Mouse (Mus musculus): ENCODE data around the gene Fam50b.

Fam50b gene

DNA sequence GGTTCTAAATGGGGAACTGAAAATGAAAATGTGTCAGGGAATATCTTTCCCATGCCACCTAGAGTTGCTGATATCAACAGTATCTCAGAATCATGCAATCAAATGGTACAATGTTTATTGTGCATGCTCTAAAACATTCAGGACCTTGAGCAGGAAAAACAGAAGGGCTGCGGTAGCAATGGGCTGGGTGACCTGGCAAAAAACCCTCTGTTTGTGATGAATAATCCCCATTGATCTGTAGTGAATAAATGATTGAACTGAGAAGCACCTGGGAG, 4.0 kb downstream of the Fam50b start:
- DNase-seq (ENCODE audit: low spot score): no peak

DNA sequence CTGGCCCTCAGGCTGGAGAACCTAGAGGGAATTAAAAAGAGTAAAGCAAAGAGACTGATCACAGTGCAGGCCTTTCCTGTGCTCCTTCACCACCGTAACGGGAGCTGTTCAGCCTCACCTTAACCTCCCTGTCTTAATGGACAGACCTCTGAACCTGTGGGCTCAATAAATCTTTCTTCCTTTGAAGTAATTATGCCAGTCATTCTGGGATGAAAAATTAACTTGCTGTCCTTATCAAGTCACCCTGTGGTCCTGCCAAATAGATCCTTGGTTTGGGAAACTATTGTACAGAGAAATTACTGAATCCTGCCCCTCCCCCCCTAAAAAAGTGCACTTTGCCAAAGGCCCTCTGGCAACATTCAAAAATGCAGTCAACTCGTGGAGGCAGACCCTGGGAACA, 4.4 kb downstream of the Fam50b start:
- no peak for DNase-seq (ENCODE audit: low spot score)

DNA sequence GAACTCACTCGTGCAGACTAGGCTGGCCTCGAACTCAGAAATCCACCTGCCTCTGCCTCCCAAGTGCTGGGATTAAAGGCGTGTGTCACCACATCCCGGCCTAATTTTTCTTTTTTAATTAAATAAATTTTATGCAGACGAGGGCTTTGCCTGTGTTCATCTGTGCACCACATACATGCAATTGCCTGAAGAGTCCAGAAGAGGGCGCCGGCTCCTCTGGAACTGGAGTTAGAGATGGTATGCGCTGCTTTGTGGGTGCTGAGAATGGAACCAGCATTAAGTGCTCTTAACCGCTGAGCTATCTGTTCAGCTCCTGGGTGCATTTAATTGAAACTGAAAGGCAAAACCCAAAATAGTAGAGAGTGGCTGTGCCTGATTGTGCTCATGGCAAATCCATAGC, 6.6 kb downstream of the Fam50b start:
- no peak for DNase-seq (ENCODE audit: low spot score)

DNA sequence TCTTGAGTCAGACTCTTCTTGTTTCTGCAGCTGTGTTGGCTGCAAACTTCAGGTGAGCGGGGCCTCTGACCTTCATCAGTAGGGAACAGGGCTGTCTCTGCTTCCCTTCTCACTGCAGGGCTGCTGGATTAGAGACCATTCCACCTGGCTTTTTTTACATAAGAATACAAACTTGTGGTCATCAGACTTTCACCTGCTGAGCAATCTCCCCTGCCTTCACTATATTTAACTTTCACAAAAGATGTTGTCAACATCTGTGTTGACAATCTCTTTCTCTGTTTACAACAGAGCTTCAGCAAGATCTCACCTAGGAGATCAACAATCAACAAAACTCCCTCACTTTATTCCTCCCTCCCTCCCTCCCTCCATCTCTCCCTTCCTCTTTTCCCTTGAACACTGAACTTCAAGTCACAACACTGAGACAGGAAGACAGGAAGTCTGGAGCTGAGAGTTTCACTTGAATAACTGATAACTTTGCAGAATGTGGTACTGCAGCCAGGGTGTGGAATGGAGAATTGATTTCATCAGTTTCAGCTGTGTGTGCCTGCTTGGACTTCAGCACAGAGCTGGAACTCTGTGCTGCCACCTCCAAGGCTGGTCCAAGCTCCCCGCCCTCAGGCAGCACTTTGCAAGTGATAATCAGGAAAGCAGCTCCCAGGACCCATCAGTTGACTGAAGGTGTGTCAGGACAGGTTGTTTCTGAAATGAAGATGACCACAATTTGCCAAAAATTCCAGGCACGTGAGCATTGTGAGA, 7.3 kb downstream of the Fam50b start:
- DNase-seq (ENCODE audit: low spot score): no peak

DNA sequence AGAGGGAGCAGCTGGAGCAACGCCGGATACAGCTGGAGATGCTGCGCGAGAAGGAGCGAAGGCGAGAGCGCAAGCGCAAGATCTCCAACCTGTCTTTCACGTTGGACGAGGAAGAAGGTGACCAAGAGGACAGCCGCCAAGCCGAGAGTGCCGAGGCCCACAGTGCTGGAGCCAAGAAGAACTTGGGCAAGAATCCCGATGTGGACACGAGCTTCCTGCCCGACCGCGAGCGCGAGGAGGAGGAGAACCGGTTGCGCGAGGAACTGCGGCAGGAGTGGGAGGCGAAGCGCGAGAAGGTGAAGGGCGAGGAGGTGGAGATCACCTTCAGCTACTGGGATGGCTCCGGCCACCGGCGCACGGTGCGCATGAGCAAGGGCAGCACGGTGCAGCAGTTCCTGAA, 12.2 kb downstream of the Fam50b start:
- no peak for DNase-seq (ENCODE audit: low spot score)

DNA sequence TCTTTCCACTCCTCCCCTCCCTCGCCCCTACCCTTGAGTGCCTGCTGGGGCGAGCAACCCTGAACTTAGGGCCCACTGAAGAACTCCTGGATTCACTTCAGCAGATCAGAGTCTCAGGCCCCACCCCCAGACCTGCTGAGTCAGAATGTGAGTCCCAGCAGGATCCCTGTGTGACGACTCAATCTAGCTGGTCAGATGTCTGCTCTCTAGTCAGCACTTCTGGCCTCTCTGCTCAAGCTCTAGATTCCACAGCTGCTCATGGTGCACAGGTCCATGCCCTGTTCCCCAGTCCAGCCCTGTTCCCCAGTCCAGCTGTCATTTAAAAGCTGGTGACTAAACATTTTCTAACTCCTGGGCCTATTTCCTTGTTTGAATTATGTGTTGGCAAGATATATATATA, 13.9 kb downstream of the Fam50b start:
- no peak for DNase-seq (ENCODE audit: low spot score)

DNA sequence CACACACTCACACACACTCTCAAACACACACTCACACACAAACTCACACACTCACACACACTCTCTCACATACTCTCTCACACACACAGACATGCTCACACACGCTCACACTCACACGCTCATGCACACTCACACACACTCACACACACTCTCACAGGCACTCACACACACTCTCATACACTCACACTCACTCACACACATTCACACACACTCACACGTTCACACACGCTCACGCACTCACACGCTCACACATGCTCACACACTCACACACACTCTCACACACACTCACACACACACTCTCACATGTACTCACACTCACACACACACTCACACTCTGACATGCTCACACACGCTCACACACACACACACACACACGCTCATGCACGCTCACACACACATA, 24.6 kb downstream of the Fam50b start:
- no peak for DNase-seq (ENCODE audit: low spot score)

DNA sequence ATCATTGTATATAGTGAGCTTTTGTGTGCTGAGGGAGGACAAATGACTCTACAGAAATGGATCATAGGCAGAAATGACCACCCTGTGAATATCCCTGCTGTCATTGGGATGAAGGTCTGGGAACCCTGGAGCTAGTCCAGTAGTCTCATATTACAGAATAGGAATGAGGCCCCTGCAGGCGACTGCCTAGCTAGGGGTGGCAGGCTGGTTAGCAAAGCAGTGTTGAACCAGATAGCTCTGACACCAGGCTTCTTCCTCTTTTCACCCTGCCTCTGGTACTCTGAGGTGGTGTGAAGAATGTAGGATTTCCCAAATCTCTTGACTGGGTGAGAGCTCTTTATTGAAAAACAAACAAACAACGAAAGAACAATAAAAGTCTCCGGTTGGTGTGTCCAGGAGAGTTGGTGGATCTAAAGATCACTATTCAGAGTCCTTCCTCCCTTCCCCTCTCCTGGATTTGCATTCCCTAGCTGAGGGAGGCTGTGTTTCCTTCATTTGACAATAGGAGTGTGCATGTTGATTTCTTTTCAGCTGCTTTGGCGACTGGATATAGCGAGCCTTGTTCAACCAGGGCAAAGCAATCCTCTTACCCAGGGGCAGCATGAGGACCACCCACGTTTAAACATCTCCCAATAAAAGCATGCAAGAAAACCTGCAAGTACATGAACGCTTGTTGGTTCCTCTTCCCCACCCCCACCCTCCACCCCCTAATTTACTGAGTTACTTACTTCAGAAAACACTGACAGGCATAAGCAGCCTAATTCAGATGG, 26.1 kb downstream of the Fam50b start:
- no peak for DNase-seq (ENCODE audit: low spot score)

DNA sequence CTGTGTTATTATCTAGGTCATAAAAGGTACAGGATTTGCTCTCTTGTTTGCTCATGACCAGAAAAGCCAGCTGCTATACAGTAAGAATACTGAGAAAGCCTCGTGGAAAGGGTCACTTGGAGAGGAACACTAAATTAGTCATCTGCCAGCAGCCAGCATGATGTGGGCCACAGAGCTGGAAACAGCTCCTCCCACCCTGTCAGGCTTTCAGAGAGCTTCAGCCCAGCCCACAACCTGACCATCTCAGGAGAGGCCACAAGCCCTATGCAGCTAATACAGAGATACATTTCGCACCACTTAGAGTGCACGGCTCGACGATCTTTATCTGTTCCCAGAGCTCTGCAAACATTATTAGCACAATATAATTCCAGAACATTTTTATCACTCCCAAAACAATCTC, 27.5 kb downstream of the Fam50b start:
- no peak for DNase-seq (ENCODE audit: low spot score)

DNA sequence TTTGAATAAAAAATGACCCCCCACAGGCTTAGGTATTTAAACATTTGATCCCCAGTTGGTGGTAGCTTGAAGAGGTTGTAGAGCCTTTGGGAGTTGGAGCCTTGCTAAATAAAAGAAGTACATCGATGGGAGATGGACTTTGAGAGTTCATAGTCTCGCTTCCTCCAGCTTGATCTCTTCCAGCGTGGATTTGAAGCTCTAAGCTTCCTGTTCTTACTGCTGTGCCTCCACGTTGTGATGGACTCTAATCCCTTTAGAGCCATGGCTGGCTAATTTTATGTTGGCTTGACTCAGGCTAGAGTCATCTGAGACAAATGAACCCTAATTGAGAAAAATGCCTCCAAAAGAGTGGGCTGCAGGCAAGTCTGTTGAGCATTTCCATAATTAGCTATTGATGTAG, 28.2 kb downstream of the Fam50b start:
- DNase-seq (ENCODE audit: low spot score): no peak

DNA sequence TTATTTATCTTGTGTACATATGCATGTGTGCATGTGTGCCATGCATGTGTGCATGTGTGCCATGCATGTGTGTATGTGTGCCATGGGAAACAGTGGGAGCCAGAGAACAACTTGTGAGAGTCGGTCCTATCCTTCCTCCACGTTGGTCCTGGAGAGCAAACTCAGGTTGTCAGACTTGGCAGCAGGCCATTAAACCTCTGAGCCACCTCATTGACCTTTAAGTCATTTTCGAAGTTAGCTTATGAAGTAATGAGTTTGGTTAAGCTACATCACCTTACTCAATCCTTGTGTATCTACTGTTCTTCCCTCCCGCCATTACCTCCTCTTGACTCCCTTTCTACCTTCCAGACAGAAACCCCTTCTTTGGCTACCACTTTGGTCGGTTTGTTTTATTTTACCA, 30.6 kb downstream of the Fam50b start:
- no peak for DNase-seq (ENCODE audit: low spot score)

DNA sequence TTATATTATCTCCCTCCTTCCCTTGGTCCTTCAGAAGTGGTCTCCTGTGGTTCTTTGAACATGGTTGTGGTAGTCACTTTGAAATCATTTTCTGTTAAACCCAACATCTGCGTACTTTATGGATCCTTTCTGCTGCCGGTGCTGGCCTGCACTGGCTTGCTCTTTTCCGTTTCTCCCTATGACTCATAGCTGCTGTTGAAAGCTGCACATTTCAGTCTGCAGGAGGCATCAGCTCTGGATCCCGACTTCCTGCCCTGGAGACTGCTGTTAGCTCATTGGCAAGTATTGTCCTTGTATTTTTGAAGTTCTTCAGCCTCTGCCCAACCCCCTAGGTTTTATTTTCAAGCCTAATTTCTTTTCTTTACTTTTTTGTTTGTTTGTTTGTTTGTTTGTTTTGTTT, 31.9 kb downstream of the Fam50b start:
- DNase-seq (ENCODE audit: low spot score): no peak

DNA sequence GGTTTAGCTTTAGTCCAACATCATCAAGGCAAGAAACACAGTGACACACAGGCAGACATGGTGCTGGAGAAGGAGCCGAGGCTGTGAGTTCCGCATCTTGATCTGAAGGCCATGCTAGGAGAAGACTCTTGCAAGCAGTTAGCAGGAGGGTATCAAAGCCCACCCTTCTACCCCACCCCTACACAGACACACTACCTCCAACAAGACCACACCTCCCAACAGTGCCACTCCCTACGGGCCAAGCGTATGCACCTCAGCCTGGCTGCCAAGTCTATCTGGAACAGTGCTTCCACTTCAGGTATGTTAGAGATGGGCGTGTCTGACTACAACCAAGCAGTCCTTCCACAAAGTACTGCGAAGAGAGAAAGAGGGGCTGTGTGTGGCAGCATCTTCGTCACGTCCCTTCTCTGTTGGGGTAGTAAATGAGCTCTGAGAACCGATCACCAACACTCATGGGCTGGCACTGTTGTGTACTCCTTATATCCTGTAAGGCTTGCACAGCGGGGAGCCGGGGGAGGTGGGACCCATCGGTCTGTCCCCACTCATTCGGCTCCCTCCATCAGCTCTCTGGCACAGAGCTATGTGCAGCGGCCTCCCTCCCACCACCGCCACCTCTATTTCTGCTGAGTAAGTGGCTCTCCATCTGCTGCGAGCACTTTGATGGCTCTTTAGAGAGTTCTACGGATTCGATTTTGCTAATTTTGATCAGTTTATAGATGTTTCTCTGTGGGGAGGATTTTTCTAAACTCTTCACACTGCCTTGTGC, 33.1 kb downstream of the Fam50b start:
- no peak for DNase-seq (ENCODE audit: low spot score)

DNA sequence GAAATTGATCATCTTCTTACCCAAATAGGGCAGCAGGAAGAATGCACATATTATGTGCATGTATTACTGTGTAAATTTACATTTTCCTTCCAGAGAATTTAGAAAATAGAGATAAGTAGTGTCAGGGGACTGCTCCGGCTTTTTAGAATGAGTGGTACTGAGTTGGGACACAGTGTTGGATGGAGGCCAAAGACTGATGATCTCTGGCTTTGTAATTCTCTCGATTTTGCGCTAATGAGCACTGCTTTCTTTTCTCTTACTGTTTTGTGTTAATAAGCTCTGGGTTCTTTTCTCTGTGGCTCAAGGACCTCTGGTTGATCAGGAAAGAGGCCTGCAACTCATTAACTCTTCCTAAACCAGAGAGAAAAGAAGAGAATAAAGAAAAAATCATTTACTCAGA, 42.1 kb downstream of the Fam50b start:
- no peak for DNase-seq (ENCODE audit: low spot score)

DNA sequence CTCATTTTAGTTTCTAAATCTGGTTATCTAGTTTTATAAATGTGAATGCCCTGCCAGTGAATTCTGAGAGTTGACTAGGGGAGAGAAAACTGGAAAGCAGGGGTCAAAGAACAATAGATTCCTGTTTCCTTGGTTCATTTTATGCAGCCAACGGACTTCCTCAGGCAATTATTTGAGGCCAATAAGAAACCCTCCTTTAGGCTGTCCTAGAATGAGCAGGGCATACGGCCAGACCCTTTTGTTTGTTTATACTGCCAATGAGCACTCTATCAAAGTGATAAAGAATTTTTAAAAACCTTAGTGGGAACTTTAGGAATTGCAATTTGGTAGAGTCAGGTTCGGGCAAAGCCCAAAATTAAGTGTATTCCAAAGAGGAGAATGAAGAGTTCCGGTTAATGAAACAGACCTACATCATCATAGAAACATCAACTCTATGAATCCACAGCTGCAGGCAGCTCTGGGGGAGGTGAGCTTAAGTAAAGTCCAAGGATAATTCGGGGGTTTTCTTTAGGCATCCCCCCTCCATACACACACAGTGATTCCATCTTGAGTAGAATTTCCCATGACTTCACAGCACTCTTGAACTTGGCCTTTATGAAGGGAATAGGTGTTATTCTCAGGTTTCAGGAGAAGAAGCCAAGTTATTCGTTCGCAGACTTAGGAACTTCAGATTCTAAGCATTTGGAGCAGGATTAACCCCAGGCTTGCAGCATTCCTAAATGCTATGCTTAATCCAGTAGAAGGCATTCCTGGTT, 46.4 kb downstream of the Fam50b start:
- DNase-seq (ENCODE audit: low spot score): no peak

DNA sequence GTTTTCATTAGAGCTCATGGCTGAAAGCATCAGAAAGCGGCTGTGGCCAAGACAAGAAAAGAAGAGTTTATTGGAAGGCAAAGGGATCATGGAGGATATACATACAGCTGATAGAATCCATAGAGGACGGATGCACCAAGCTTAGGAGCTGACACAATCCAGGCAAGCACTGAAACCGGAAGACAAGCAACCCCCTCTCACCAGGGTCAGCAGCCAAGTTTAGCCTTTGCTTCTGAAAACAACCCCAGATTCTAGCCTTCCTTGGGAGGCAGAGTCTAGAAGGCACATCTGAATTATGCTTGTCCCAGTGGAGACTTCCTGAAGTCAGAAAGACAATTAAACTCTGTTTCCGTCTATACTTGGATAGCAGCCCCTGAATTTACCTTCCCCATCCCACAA, 47.0 kb downstream of the Fam50b start:
- no peak for DNase-seq (ENCODE audit: low spot score)

DNA sequence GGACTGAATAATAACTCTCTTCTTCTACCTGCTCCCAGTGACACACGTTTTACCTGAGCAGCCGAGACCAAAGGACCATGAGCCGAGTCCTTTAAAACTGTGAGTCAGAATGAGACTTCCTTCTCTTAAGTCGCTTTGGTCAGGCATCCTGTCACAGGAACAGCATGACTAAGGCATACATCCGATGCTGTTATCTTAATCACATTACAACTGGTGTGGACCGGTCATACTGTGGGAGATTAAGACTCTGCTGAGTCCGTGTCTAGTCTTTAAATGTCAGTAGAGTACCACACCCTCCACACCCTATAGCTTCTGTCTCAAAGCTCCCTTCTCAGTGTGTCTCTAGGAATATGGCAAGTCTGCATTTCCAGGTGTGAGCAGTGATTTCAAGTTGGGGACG, 50.2 kb downstream of the Fam50b start:
- no peak for DNase-seq (ENCODE audit: low spot score)

DNA sequence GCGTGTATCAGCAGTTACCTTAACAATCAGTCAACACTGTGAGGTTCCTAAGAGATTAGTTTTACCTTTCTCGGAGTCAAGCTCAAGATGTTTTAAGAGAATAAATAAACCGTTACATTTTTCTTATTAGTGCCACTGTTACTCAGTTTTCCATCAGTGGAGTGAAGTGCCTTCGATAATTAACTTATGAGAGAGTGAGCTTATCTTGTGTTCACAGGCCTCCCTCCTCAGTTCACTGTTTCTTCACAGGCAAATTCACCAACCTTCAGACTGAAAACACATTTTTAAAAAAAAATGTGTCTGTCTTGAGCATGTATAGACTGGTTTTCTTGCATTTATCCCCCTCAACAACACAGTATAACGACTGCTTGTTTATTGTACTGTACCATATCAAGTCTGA, 52.0 kb downstream of the Fam50b start:
- DNase-seq (ENCODE audit: low spot score): no peak

DNA sequence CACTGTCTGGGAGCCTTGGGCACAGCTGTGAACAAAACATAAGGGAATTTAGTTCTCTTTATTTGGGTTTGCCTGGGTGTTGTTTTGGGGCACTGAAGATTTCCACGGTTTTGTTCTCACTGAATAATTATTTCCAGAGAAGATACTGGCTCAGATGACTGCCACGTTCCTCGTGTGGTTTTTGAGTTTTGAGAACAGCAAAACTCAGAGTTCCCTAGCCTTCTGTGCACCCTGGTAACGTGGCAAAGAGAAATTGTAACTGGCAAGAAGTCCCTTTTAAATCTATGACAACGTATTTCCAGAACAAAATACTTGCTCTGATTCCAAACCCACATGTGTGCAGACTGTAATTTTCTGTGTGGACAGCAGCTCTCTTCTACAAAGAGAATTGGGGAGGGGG, 52.9 kb downstream of the Fam50b start:
- DNase-seq (ENCODE audit: low spot score): no peak

DNA sequence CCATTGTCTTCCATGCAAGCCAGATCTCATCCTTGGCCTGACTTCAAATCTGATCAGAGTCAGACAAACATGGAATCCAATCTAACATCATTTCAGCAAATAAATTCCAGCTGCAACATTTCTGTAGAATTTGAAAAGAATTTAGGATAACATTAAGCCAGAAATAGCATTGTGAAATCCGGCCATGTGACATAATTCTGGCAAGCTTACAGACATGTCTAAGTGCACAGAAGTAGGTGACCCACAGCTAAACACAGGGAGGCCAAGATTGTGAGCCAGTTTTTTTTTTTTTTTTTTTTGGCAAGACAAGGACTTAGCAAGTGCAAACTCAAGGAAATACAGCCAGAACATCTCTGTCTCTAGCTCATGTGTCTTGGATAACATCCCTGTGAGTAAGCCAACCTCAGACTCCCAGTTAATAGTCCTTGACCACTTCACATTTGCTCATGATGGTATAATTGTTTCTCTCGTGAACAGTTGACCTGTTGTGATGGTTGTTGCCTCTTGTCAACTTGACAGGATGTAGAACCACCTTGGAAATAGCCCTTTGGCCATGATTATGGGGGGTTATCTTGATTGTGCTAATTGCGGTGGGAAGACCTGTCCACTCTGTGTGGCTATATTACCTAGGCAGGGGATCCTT, 54.6 kb downstream of the Fam50b start:
- no peak for DNase-seq (ENCODE audit: low spot score)

DNA sequence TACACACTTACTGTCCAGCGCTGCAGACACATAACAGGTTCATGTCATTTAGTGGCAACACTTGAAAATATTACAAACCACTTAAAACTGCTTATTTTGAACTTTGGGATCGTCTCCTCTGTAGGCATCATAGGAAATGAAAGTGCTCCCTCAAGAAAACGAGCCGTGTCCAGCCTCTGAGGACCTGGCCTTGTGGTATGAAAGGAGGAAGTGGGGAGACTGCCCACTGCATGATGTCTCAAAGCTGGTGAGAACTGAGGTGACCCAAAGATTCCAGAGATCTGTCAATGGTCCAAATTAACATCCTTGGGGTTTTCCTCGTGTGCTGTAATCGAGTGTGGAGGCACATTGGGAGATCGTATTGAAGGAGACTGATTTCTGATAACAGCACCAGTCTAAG, 58.4 kb downstream of the Fam50b start:
- no peak for DNase-seq (ENCODE audit: low spot score)

DNA sequence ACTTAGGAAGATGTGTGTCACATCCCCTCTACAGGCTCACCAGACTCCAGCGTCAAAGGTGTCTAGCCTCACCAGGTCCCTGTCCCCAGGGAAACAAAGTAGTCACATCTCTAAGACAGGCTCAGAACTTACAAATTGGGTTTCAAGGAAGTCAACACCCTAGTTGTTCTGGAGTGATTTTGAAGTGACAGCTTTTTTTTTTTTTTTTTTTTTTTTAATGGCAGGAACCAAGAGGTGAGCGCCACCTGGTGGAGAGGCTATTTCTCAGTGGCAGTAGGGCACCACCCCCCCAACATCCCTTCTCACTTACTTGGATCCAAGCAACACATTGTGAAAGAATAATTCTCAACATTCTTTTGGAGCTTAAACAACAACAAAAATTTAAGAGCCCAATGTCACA, 59.2 kb downstream of the Fam50b start:
- DNase-seq (ENCODE audit: low spot score): peak; percentile 55

All from retina, embryonic 14.5 days (tissue).